Mouse (Mus musculus) G1E (cell line): Measurements from ENCODE around the gene Sbf2. TPM values are rescaled to one million over a fixed set of nuclear protein-coding genes. Genes with fewer than 3 reads are reported as not detected.

Experiments used
- ATAC-seq: 2 replicates; pipeline ENCODE4 v1.8.0; 2016; ENCODE audit warnings: mild to moderate bottlenecking; ENCODE audit not compliant: insufficient number of reproducible peaks, poor library complexity, low FRiP score, severe bottlenecking; ENCODE audit errors: extremely low read depth
- DNase-seq: peaks from one replicate; pipeline ENCODE4 v3.0.0; 2012; ENCODE audit warnings: low spot score
- H3K27me3 ChIP-seq: 2 replicates; pipeline ENCODE4 v1.6.1; 2012; ENCODE audit warnings: mild to moderate bottlenecking, low read length, inconsistent platforms; ENCODE audit not compliant: insufficient read depth
- H3K36me3 ChIP-seq: replicated peaks from 2 replicates; pipeline ENCODE3; 2012; ENCODE audit warnings: mild to moderate bottlenecking, inconsistent platforms
- H3K4me1 ChIP-seq: 2 replicates; pipeline ENCODE4 v1.6.1; 2012; ENCODE audit warnings: low read depth, low read length, inconsistent platforms, mixed read lengths; ENCODE audit not compliant: insufficient read depth
- H3K4me3 ChIP-seq: 2 replicates; pipeline ENCODE4 v1.5.1; 2012; ENCODE audit warnings: low read depth, mild to moderate bottlenecking, inconsistent platforms, low read length, moderate library complexity, mixed read lengths
- H3K9me3 ChIP-seq: replicated peaks from 2 replicates; pipeline ENCODE4 v1.6.1; 2012; ENCODE audit warnings: inconsistent platforms
- CTCF ChIP-seq: IDR thresholded peaks from 2 replicates; pipeline ENCODE4 v1.5.1; 2012; ENCODE audit warnings: low read depth, low read length, inconsistent platforms, mixed read lengths
- GATA1 ChIP-seq: IDR thresholded peaks from 2 replicates; pipeline ENCODE4 v1.6.1; 2012; ENCODE audit warnings: borderline replicate concordance, low read length, inconsistent platforms, mixed read lengths
- GATA2 ChIP-seq: IDR thresholded peaks from 2 replicates; pipeline ENCODE4 v1.6.1; 2012; ENCODE audit warnings: low read depth, low read length, inconsistent platforms, borderline replicate concordance
- POLR2AphosphoS5 ChIP-seq: IDR thresholded peaks from 2 replicates; pipeline ENCODE4 v1.6.1; 2012; ENCODE audit warnings: low read depth, low read length, inconsistent platforms; ENCODE audit not compliant: insufficient replicate concordance
- TAL1 ChIP-seq: conservative IDR thresholded peaks from 2 replicates; pipeline ENCODE4 v1.6.1; 2012; ENCODE audit warnings: low read depth, low read length, inconsistent platforms, mixed read lengths
- polyA plus RNA-seq: library from polyadenylated mRNA; stranded (reverse); fragments of >175 nt; gene quantifications from 2 replicates; pipeline ENCODE4 v1.2.3, GENCODE M21; 2012
- total RNA-seq, 2 experiments: library from RNA; stranded (forward) in 1 of 2; stranded (reverse) in 1 of 2; fragments of 200-1000 nt in 1 of 2; fragments of >200 nt in 1 of 2; fragmentation: Nextera tagmentation in 1 of 2; gene quantifications; 2 replicates each; pipeline ENCODE4 v1.2.3; 2014 to 2017

Sbf2 gene
- total and polyA plus RNA-seq, 3 experiments = 0.49 TPM; not detected in 2

DNA sequence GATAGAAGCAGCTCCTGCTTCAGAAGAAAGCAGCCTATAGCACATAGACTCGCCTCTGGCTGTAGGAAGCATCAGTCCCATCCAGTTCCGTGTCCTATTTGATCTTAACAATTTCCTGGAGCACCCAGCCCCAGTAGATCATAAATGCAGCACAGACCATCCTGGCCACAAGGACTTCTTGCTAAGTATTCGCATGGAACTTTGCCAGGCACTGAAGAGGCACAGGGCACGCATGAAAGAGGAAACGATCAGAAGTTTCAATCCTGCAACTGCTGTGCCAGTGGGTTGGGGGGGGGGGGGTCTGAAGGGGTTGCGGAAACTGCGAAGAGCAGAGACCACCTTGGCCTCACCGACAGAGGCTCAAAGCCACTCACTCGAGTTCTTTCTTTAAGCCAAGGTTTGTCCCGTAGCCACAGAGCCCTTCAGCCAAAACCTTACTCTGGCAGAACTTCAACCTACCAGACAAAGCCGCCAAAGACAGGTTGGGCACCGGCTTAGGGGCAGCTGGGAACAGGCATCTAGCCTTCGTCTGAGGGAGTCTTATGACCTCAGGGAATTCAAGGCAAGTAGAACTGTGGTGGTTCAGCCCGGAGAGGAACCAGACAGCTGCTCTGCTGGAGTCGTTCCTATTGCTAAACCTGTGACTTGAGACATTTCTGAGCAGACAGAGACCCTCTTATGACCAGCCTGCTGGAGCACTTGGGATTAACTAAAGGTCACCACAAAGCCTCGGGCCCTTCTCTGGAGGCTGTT is 16.6 kb upstream of the Sbf2 start:
- ATAC-seq (no peak), DNase-seq (no peak)
- Histone ChIP-seq H3K27me3 (peaks cover 21% of the 10 kb centered on the region), H3K4me3 (no peak overlapping the region), H3K36me3 (no peaks in the 10 kb centered on the region), H3K9me3 (no peaks in the 10 kb centered on the region), H3K4me1 (peaks cover 3% of the 10 kb centered on the region; the same call in 1 of the 2 replicates)
- TF ChIP-seq CTCF (no peak), GATA1 (no peak), GATA2 (no peak), TAL1 (no peak), POLR2AphosphoS5 (no peak)

GRCm38 (mm10) chr7:110629892-110630666 is 15.4 kb upstream of the Sbf2 start:
- TF ChIP-seq TAL1 (no peak), GATA1 (no peak), POLR2AphosphoS5 (no peak), CTCF (peak; percentile 58), GATA2 (no peak)
- no peaks in the 10 kb centered on the region for H3K36me3 ChIP-seq
- H3K4me1 ChIP-seq = peaks cover 3% of the 10 kb centered on the region; the same call in 1 of the 2 replicates
- no peak overlapping the region; the same call in 1 of the 2 replicates for H3K4me3 ChIP-seq
- DNase-seq = peak; percentile 41
- ATAC-seq = no peak; the same call in 1 of the 2 replicates
- H3K27me3 ChIP-seq = peaks cover 27% of the 10 kb centered on the region
- H3K9me3 ChIP-seq = no peaks in the 10 kb centered on the region

- DNase-seq = no peak
- peaks cover 27% of the 10 kb centered on the region for H3K27me3 ChIP-seq
Measured at GRCm38 (mm10) chr7:110628611-110629354, 14.1 kb upstream of the Sbf2 start.

GRCm38 (mm10) chr7:110628273-110628600 is 13.5 kb upstream of the Sbf2 start:
- no peak for DNase-seq
- no peaks in the 10 kb centered on the region for H3K36me3 ChIP-seq
- TF ChIP-seq TAL1 (no peak), POLR2AphosphoS5 (no peak), CTCF (no peak), GATA2 (no peak), GATA1 (no peak)
- ATAC-seq = no peak
- H3K27me3 ChIP-seq = peaks cover 27% of the 10 kb centered on the region
- H3K4me1 ChIP-seq = peaks cover 3% of the 10 kb centered on the region; the same call in 1 of the 2 replicates
- no peaks in the 10 kb centered on the region for H3K9me3 ChIP-seq
- no peak overlapping the region for H3K4me3 ChIP-seq

More at GRCm38 (mm10) chr7:110628611-110629354, 14.1 kb upstream of the Sbf2 start:
- ATAC-seq = no peak
- Histone ChIP-seq H3K36me3 (no peaks in the 10 kb centered on the region), H3K9me3 (no peaks in the 10 kb centered on the region), H3K4me3 (no peak overlapping the region), H3K4me1 (peaks cover 3% of the 10 kb centered on the region; the same call in 1 of the 2 replicates)
- no peak for TF ChIP-seq CTCF
- TF ChIP-seq GATA1 = no peak
- no peak for TF ChIP-seq GATA2
- TF ChIP-seq POLR2AphosphoS5 = no peak
- TF ChIP-seq TAL1 = no peak

DNA sequence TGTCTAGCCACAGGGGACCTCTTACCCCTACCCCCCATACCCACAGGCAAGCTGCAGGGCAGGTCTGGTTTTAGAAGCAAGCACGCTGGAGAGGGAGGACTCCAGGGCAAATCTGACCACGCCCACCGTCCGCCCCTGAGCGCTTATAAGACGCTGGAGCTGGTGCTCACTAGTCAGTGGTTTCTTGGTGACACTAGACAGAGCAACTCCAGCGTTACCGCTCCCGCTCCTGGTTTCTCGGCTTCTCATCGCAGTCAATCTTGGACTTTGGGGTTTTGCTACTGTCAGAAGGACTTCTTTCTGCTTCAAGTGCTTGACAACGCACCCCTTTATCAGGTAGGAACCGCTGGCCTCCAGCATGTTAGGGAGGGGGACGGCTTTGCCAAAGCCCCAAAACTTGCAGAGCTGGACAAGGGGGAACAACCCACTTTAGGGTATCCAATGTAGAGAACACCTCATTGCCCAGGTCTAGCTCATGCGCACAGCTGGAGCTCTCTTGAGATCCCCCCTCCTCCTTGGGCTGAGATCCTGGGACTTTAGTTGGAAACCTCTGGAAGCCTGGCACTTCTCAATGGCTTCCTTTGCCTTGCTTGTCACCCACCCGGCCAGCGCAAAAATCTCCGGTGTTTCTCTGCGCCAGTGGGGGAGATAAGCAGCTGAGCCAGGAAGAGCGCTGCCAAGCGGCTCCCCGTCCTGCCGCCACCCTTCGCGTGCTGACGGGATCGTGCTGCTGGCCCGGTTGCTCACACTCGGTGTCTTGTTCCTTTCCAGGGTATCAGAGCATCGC is 13.0 kb upstream of the Sbf2 start, which contains the start of gene Adm:
Adm (plus strand) TSS at position 176 of the 787 bp plus-strand sequence.
- TF ChIP-seq POLR2AphosphoS5 (no peak), GATA1 (no peak), CTCF (no peak), TAL1 (no peak), GATA2 (no peak)
- ATAC-seq (no peak), DNase-seq (no peak)
- Histone ChIP-seq H3K4me1 (peaks cover 3% of the 10 kb centered on the region; the same call in 1 of the 2 replicates), H3K27me3 (peaks cover 27% of the 10 kb centered on the region), H3K4me3 (no peak within 1 kb of the TSS), H3K36me3 (no peaks in the 10 kb centered on the region), H3K9me3 (no peaks in the 10 kb centered on the region)
